Mouse (Mus musculus): Measurements from ENCODE around the gene Olfr391-ps. TPM values are rescaled to one million over a fixed set of nuclear protein-coding genes. Genes with fewer than 3 reads are reported as not detected.

The Olfr391-ps gene
- total RNA-seq (2023), result not detected in 2 replicates

GRCm38 (mm10) chr11:73802952-73803351 lies at the start of gene Olfr391-ps:
Gene Olfr391-ps, minus strand, starts transcription at chr11:73803052.

GRCm38 (mm10) chr11:73851354-73851753 lies 48.5 kb upstream of the Olfr391-ps start, which contains the start of gene Olfr393:
Gene Olfr393, minus strand, starts transcription at chr11:73851454.

GRCm38 (mm10) chr11:73816949-73817348 lies 14.1 kb upstream of the Olfr391-ps start, which contains the start of gene Olfr392:
Gene Olfr392, minus strand, starts transcription at chr11:73817049.

GRCm38 (mm10) chr11:73782664-73783063 lies 20.2 kb downstream of the Olfr391-ps start, which contains the start of gene Olfr390:
Gene Olfr390, plus strand, starts transcription at chr11:73782964.

GRCm38 (mm10) chr11:73780613-73781012 lies 22.2 kb downstream of the Olfr391-ps start, which contains the start of gene Olfr389:
Gene Olfr389, minus strand, starts transcription at chr11:73780713.

Other genes starting within 250 kb of the Olfr391-ps start
- not detected in 2 replicates for gene Olfr385, start 210.0 kb downstream of the Olfr391-ps start, total RNA-seq (2023)
- gene Olfr384, start 204.5 kb downstream of the Olfr391-ps start, total RNA-seq (2023), result not detected in 2 replicates
- not detected in 2 replicates for gene Zfp735, start 114.3 kb downstream of the Olfr391-ps start, total RNA-seq (2023)
- not detected in 2 replicates for gene Olfr389, start 22.3 kb downstream of the Olfr391-ps start, total RNA-seq (2023)
- not detected in 2 replicates for gene Olfr390, start 20.1 kb downstream of the Olfr391-ps start, total RNA-seq (2023)
- gene Olfr392, start 14.0 kb upstream of the Olfr391-ps start, total RNA-seq (2023), result not detected in 2 replicates
- gene Olfr393, start 48.4 kb upstream of the Olfr391-ps start, total RNA-seq (2023), result not detected in 2 replicates
- gene Olfr394, start 87.7 kb upstream of the Olfr391-ps start, total RNA-seq (2023), result not detected in 2 replicates
- not detected in 2 replicates for gene Olfr395, start 106.2 kb upstream of the Olfr391-ps start, total RNA-seq (2023)
- not detected in 2 replicates for gene Olfr23, start 133.6 kb upstream of the Olfr391-ps start, total RNA-seq (2023)
- not detected in 2 replicates for gene Olfr397, start 157.8 kb upstream of the Olfr391-ps start, total RNA-seq (2023)
- not detected in 2 replicates for gene Olfr398, start 187.4 kb upstream of the Olfr391-ps start, total RNA-seq (2023)